Mouse (Mus musculus) hindbrain, embryonic 14.5 days (tissue): ENCODE data around the gene Stox2. TPM values are rescaled to one million over a fixed set of nuclear protein-coding genes. Genes with fewer than 3 reads are reported as not detected.

ENCODE experiments used
- ATAC-seq: fragments of 200-750 bp; cut with Nextera tagmentation; 2 replicates; pipeline ENCODE4 v1.8.0; 2017; ENCODE audit warnings: moderate number of reproducible peaks, mild to moderate bottlenecking, moderate TSS enrichment, moderate library complexity; ENCODE audit not compliant: low FRiP score
- DNase-seq: peaks from one replicate; pipeline ENCODE4 v3.0.0-alpha.2; 2015; ENCODE audit warnings: low spot score
- H3K27ac ChIP-seq: fragments of 300-500 bp; sonication (generic); 2 replicates; pipeline ENCODE4 v1.5.1; 2014; ENCODE audit warnings: mild to moderate bottlenecking, moderate library complexity
- H3K27me3 ChIP-seq: fragments of 300-500 bp; sonication (generic); 2 replicates; pipeline ENCODE4 v1.6.1; 2014; ENCODE audit warnings: mild to moderate bottlenecking, low read length, mixed read lengths; ENCODE audit not compliant: control insufficient read depth, insufficient read depth
- H3K36me3 ChIP-seq: fragments of 300-500 bp; sonication (generic); replicated peaks from 2 replicates; pipeline ENCODE4 v1.6.1; 2014; ENCODE audit not compliant: control insufficient read depth, insufficient read depth
- H3K4me1 ChIP-seq: fragments of 300-500 bp; sonication (generic); replicated peaks from 2 replicates; pipeline ENCODE4 v1.6.1; 2014; ENCODE audit warnings: antibody characterized with exemption, low read length, mixed read lengths; ENCODE audit not compliant: control insufficient read depth, insufficient read depth
- H3K4me2 ChIP-seq: fragments of 300-500 bp; sonication (generic); replicated peaks from 2 replicates; pipeline ENCODE4 v1.6.1; 2014; ENCODE audit warnings: mild to moderate bottlenecking, moderate library complexity
- H3K4me3 ChIP-seq: fragments of 300-500 bp; sonication (generic); replicated peaks from 2 replicates; pipeline ENCODE4 v1.5.1; 2014; ENCODE audit warnings: mild to moderate bottlenecking, low read length
- H3K9ac ChIP-seq: fragments of 300-500 bp; sonication (generic); 2 replicates; pipeline ENCODE4 v1.6.1; 2014
- H3K9me3 ChIP-seq: fragments of 300-500 bp; sonication (generic); 2 replicates; pipeline ENCODE4 v1.6.1; 2016; ENCODE audit warnings: low read length; ENCODE audit not compliant: control insufficient read depth
- WGBS: fragments of 180-500 bp; shearing (Covaris S2); extraction: QIAGEN DNeasy Blood & Tissue Kit; methylation state at CpG from one replicate; pipeline ENCODE4 v1.1.7; 2014; 5-methylcytosine and 5-hydroxymethylcytosine counted together
- polyA plus RNA-seq: library from polyadenylated mRNA; unstranded; fragments of >200 nt; fragmentation: Nextera tagmentation; extraction: Ambion mirVana; gene quantifications from 2 replicates; pipeline ENCODE4 v1.2.1, GENCODE M21; 2014

Gene Stox2
- polyA plus RNA-seq, 1 experiment from 2014 or later: 39.9 TPM

GRCm38 (mm10) chr8:47412696-47413523 is 33.3 kb downstream of the Stox2 start:
- H3K9me3 ChIP-seq: no peaks in the 10 kb centered on the region
- under 1% methylated on average over 81 of the region's 81 CpGs for WGBS
- no peaks in the 10 kb centered on the region for H3K36me3 ChIP-seq
- peaks cover 14% of the 10 kb centered on the region for H3K4me1 ChIP-seq
- H3K9ac ChIP-seq: peak overlapping the region; percentile 57
- ATAC-seq: peak; percentile 61; the same call in 1 of the 2 replicates
- H3K4me3 ChIP-seq: peak overlapping the region; percentile 62
- H3K27me3 ChIP-seq: peaks cover 77% of the 10 kb centered on the region
- peak overlapping the region; percentile 97 for H3K4me2 ChIP-seq
- no peak for DNase-seq
- H3K27ac ChIP-seq: no peak overlapping the region

- Histone ChIP-seq H3K4me2 (peak overlapping the region; percentile 97), H3K36me3 (no peaks in the 10 kb centered on the region), H3K4me3 (peak overlapping the region; percentile 62), H3K9me3 (no peaks in the 10 kb centered on the region), H3K27me3 (peaks cover 79% of the 10 kb centered on the region), H3K27ac (no peak overlapping the region), H3K9ac (peak overlapping the region; percentile 57), H3K4me1 (peaks cover 14% of the 10 kb centered on the region)
- no peak for ATAC-seq
- no peak for DNase-seq
- under 1% methylated on average over 43 of the region's 43 CpGs for WGBS
Measured at GRCm38 (mm10) chr8:47411994-47412695, 34.0 kb downstream of the Stox2 start.

DNA sequence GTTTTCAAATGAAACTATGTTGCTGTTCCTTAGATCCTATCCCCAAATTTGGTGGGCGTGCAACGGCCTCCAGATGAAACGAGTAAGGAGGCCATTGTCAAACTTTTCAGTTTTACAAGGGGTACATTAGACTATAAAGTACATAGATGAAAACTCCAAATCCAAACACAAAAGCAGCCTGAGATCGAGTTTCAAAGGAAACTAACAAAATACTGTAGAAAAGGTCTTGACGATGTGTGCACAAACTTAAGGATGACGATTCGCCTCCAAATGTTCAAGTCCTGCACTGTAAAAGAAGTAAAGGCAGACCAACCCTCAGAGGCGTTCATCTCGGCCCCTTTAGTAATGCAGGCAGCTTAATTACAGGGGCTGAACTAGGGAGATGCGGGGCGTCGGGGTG is 34.8 kb downstream of the Stox2 start:
- peaks cover 14% of the 10 kb centered on the region for H3K4me1 ChIP-seq
- WGBS: 6% methylated on average over 12 of the region's 12 CpGs
- no peaks in the 10 kb centered on the region for H3K36me3 ChIP-seq
- no peaks in the 10 kb centered on the region for H3K9me3 ChIP-seq
- H3K4me2 ChIP-seq: peak overlapping the region; percentile 97
- H3K27ac ChIP-seq: no peak overlapping the region
- H3K4me3 ChIP-seq: no peak overlapping the region
- peaks cover 79% of the 10 kb centered on the region for H3K27me3 ChIP-seq
- DNase-seq: no peak
- no peak for ATAC-seq
- H3K9ac ChIP-seq: no peak overlapping the region

GRCm38 (mm10) chr8:47409061-47409460 is 37.1 kb downstream of the Stox2 start:
- Histone ChIP-seq H3K4me2 (no peak overlapping the region), H3K27me3 (peaks cover 62% of the 10 kb centered on the region), H3K36me3 (no peaks in the 10 kb centered on the region), H3K9me3 (no peaks in the 10 kb centered on the region), H3K9ac (no peak overlapping the region), H3K4me3 (no peak overlapping the region), H3K4me1 (peaks cover 14% of the 10 kb centered on the region), H3K27ac (no peak overlapping the region)
- WGBS: 8% methylated on average over 8 of the region's 8 CpGs
- ATAC-seq (no peak), DNase-seq (no peak)

DNA sequence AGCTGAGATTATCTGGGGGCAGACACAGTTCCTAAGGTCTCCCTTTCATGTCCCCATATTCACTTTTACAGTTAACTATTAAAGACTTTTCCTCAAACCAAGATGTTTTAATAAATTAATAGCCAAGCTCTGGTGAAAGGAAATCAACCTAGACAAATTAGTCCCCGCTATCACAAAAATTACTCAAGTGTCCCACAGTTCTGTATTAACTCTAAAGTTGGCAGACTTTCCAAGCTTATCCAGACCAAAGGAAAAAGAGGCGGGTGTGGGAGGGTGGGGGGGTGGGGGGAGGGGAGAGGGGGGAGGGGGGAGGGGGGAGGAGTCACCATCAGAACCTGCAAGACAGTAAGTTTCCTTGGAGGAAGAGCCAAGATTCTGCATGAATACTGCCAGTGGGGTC is 41.3 kb downstream of the Stox2 start:
- Histone ChIP-seq H3K4me2 (no peak overlapping the region), H3K4me1 (no peaks in the 10 kb centered on the region), H3K4me3 (no peak overlapping the region), H3K9me3 (no peaks in the 10 kb centered on the region), H3K27ac (no peak overlapping the region), H3K36me3 (no peaks in the 10 kb centered on the region), H3K9ac (no peak overlapping the region), H3K27me3 (peaks cover 21% of the 10 kb centered on the region)
- DNase-seq: no peak
- WGBS: 96% methylated on average over 1 of the region's 2 CpGs
- no peak for ATAC-seq

GRCm38 (mm10) chr8:47392927-47393326 is 53.2 kb downstream of the Stox2 start:
- ATAC-seq (no peak), DNase-seq (no peak)
- no peak overlapping the region for H3K9ac ChIP-seq
- H3K36me3 ChIP-seq: no peaks in the 10 kb centered on the region
- H3K27me3 ChIP-seq: no peaks in the 10 kb centered on the region
- WGBS: 58% methylated on average over 7 of the region's 7 CpGs
- H3K27ac ChIP-seq: no peak overlapping the region
- no peak overlapping the region for H3K4me2 ChIP-seq
- H3K4me3 ChIP-seq: no peak overlapping the region
- H3K9me3 ChIP-seq: no peaks in the 10 kb centered on the region
- H3K4me1 ChIP-seq: no peaks in the 10 kb centered on the region

- no peak overlapping the region for H3K4me2 ChIP-seq
- ATAC-seq: no peak; the same call in 1 of the 2 replicates
- H3K9ac ChIP-seq: no peak overlapping the region
Measured at GRCm38 (mm10) chr8:47392290-47392689, 53.9 kb downstream of the Stox2 start.

GRCm38 (mm10) chr8:47391844-47392243 is 54.3 kb downstream of the Stox2 start:
- Histone ChIP-seq H3K36me3 (no peaks in the 10 kb centered on the region), H3K4me2 (no peak overlapping the region), H3K9ac (no peak overlapping the region), H3K4me1 (no peaks in the 10 kb centered on the region), H3K4me3 (no peak overlapping the region), H3K27me3 (no peaks in the 10 kb centered on the region), H3K27ac (no peak overlapping the region), H3K9me3 (no peaks in the 10 kb centered on the region)
- DNase-seq (no peak), ATAC-seq (no peak)
- 92% methylated on average over 10 of the region's 10 CpGs for WGBS

More at GRCm38 (mm10) chr8:47392290-47392689, 53.9 kb downstream of the Stox2 start:
- no peak for DNase-seq
- Histone ChIP-seq H3K4me3 (no peak overlapping the region), H3K36me3 (no peaks in the 10 kb centered on the region), H3K27ac (no peak overlapping the region), H3K27me3 (no peaks in the 10 kb centered on the region), H3K4me1 (no peaks in the 10 kb centered on the region), H3K9me3 (no peaks in the 10 kb centered on the region)
- WGBS: 78% methylated on average over 18 of the region's 18 CpGs

DNA sequence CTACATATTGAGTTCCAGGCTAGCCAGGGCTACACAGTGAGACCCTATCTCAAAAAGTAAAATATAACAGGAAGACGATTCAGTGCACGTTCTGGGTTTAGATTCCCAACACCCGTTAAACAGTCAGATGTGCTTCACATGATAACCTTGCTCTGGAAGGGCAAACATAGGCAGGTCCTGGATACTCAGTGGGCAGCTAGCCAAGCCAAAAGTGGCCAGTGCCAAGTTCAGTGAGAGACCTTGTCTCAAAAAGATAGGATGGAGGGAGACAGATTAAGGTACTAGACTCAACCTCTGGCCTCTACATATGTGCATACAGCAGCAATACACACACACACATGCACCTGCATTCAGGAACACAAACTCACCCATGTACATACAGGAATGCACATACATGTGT is 56.7 kb downstream of the Stox2 start:
- no peak overlapping the region for H3K9ac ChIP-seq
- 91% methylated on average over 3 of the region's 3 CpGs for WGBS
- H3K27ac ChIP-seq: no peak overlapping the region
- no peaks in the 10 kb centered on the region for H3K9me3 ChIP-seq
- H3K4me2 ChIP-seq: no peak overlapping the region
- ATAC-seq: no peak
- no peak for DNase-seq
- H3K27me3 ChIP-seq: no peaks in the 10 kb centered on the region
- H3K4me1 ChIP-seq: no peaks in the 10 kb centered on the region
- H3K36me3 ChIP-seq: no peaks in the 10 kb centered on the region
- no peak overlapping the region for H3K4me3 ChIP-seq
